Comparison of ENCODE assay signal across 25 mouse cellular contexts in genomic region chr15:93948902-93949301, GRCm38 (mm10).
"Had no signal": no experiment of that assay in that cellular context is flagged by ENCODE, and none has a peak within 500 bp of the region (broad histone marks: within the 10 kb centered on the region; RNA-seq: fewer than 3 reads in every experiment).

No protein-coding gene starts in this region.

- H3K9me3 ChIP-seq: heart, embryonic 13.5 days; hindbrain, embryonic 13.5 days; hindbrain, embryonic 15.5 days; kidney, embryonic 15.5 days; limb, embryonic 10.5 days; limb, embryonic 12.5 days; liver, embryonic 12.5 days had no signal

- DNase-seq: gastrocnemius, postnatal 14 days; gastrocnemius, postnatal 36 days; heart, adult 11 months; heart, adult 2 months; heart, postnatal 14 days; heart, postnatal 36 days; kidney, adult 11 months; kidney, adult 2 months; kidney, adult 9 months; kidney, postnatal 14 days; kidney, postnatal 36 days; layer of hippocampus, adult 9-11 months; liver had no signal

- H3K27me3 ChIP-seq: heart, embryonic 13.5 days; heart, embryonic 15.5 days; hindbrain, embryonic 13.5 days; hindbrain, embryonic 15.5 days; kidney, embryonic 15.5 days; limb, embryonic 12.5 days; liver, embryonic 12.5 days had no signal

- H3K4me3 ChIP-seq: heart, adult 2 months; heart, embryonic 13.5 days; heart, embryonic 15.5 days; hindbrain, embryonic 13.5 days; hindbrain, embryonic 15.5 days; kidney, embryonic 15.5 days; left cerebral cortex, adult 2 months; limb, embryonic 10.5 days; limb, embryonic 12.5 days; liver, embryonic 12.5 days had no signal

- H3K27ac ChIP-seq: heart, adult 2 months; heart, embryonic 13.5 days; heart, embryonic 15.5 days; hindbrain, embryonic 13.5 days; hindbrain, embryonic 15.5 days; hindbrain, postnatal 0 days; kidney, embryonic 15.5 days; kidney, postnatal 0 days; left cerebral cortex, adult 2 months; limb, embryonic 10.5 days; limb, embryonic 12.5 days; liver, embryonic 12.5 days had no signal

- H3K4me1 ChIP-seq: heart, embryonic 13.5 days; heart, embryonic 15.5 days; hindbrain, embryonic 13.5 days; hindbrain, embryonic 15.5 days; kidney, embryonic 15.5 days; limb, embryonic 10.5 days; limb, embryonic 12.5 days; liver, embryonic 12.5 days had no signal

- H3K36me3 ChIP-seq: heart, embryonic 13.5 days; heart, embryonic 15.5 days; hindbrain, embryonic 13.5 days; hindbrain, embryonic 15.5 days; kidney, embryonic 15.5 days; limb, embryonic 10.5 days; limb, embryonic 12.5 days; liver, embryonic 12.5 days had no signal

- ATAC-seq: hindbrain, postnatal 0 days; intestine, embryonic 16.5 days; liver, embryonic 12.5 days had no signal
